Mouse (Mus musculus): Measurements from ENCODE around the gene Fcrl6.

Fcrl6 gene

DNA sequence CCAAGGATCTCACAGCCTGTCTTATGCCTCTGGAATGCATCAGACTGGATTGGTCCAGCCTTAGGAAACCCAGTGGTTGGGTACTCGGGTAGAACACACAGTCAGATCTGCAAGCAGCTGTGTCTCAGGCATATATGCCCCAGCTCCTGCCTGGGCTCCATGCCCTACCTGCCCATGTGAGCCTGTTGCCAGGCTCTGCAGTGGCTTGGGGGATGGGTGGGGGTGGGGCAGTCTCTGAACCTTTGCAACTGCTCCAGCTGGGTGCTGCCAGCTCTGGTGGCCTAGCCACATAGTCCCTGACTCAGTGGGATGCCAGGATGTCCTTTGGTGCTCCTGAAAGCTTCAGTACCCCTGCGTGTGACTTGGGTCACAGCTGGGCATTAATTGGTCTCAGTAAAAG lies 53.0 kb downstream of the Fcrl6 start:
- DNase-seq (ENCODE audit: extremely low read depth, low read depth, low spot score) = no peak

DNA sequence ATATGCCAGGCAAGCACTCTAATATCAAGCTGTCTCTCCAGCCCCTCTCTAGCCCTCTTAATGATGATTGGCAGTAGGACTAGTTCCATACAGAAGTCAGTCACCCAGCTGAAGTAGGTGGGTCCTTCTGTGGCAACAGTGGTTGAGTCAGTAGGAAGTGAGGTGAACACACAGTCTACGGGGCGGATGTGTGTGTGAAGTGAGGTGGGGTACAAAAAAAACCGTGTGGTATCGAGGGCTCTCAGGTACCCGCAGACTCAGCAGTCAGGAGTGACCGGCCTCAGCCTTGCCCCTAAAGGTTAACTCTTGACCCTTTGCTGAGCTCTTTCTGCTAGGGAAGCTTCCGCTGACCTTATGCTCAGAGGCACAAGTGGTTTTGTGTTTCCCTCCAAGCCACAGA lies 53.9 kb downstream of the Fcrl6 start:
- DNase-seq (ENCODE audit: extremely low read depth, low read depth, low spot score) = no peak
